Mouse (Mus musculus): ENCODE measurements around the gene Ndufaf8. TPM values are rescaled to one million over a fixed set of nuclear protein-coding genes. Genes with fewer than 3 reads are reported as not detected.

The Ndufaf8 gene
- polyA plus RNA-seq (2012) = 86.0 and 106 TPM in 2 replicates

GRCm38 (mm10) chr11:120098588-120099511 is at the start of gene Ndufaf8, which contains the start of gene Tepsin:
TSS of gene Ndufaf8 (plus strand) at chr11:120098928.
TSS of gene Tepsin (minus strand) at chr11:120098731.

GRCm38 (mm10) chr11:120086702-120087152 is 12.0 kb upstream of the Ndufaf8 start, which contains the start of gene Cep131:
TSS of gene Cep131 (minus strand) at chr11:120086827.

Other genes starting within 250 kb of the Ndufaf8 start
- 59.2 and 83.5 TPM in 2 replicates for gene Chmp6, start 185.5 kb upstream of the Ndufaf8 start, polyA plus RNA-seq (2012)
- 70.3 and 77.6 TPM in 2 replicates for gene Baiap2, start 156.2 kb upstream of the Ndufaf8 start, polyA plus RNA-seq (2012)
- gene Aatk, start 51.8 kb upstream of the Ndufaf8 start, polyA plus RNA-seq (2012) = 10.1 and 24.2 TPM in 2 replicates
- gene Cep131, start 12.1 kb upstream of the Ndufaf8 start, polyA plus RNA-seq (2012) = 35.0 and 58.1 TPM in 2 replicates
- gene Tepsin, start 197 bp upstream of the Ndufaf8 start, polyA plus RNA-seq (2012) = 28.5 and 28.8 TPM in 2 replicates
- gene Slc38a10, start 52.4 kb downstream of the Ndufaf8 start, polyA plus RNA-seq (2012) = 133 and 176 TPM in 2 replicates
- 45.0 and 61.7 TPM in 2 replicates for gene Bahcc1, start 134.0 kb downstream of the Ndufaf8 start, polyA plus RNA-seq (2012)
- 934 and 983 TPM in 2 replicates for gene Actg1, start 249.6 kb downstream of the Ndufaf8 start, polyA plus RNA-seq (2012)

Data from megakaryocyte-erythroid progenitor cell, adult 5 weeks (primary cell).